Mouse (Mus musculus) left cerebral cortex, postnatal 10 days (tissue): ENCODE measurements at regions not wholly inside any gene's neighbourhood (a gene's known extent, or its start where the extent isn't known, plus 50 kb on each side); places are given as distances from the start of the nearest gene placed in this dataset.
A peak's percentile ranks its signal among the peaks of the same experiment; 100 is the strongest.

Experiments used
- DNase-seq, 2 experiments: peaks; one replicate each; pipeline ENCODE4 v3.0.0; 2021 to 2022; ENCODE audit warnings: low spot score in 2 of 2, mixed read lengths in 1 of 2; ENCODE audit errors: extremely low spot score in 1 of 2
- intact Hi-C: fragments of 180-260 bp; cut with DNase I; formaldehyde crosslinking; loops from one replicate; pipeline ENCODE4 v1.15.1; 2025

GRCm38 (mm10) chr6:7463896-7464295 lies 90.8 kb upstream of the Tac1 start:
- intact Hi-C loops, result no loop called here
- DNase-seq, result peak in 1 of 2 experiments; percentile 18

- no peak for DNase-seq
- intact Hi-C loops, result no loop called here
These were observed 90.3 kb upstream of the Tac1 start for GRCm38 (mm10) chr6:7464346-7464745.

- DNase-seq, result peak in 1 of 2 experiments; percentile 25
- intact Hi-C loops, result no loop called here
These were observed 82.2 kb upstream of the Tac1 start for GRCm38 (mm10) chr6:7472366-7473026.

GRCm38 (mm10) chr6:7473730-7474129 lies 80.9 kb upstream of the Tac1 start:
- intact Hi-C loops, result no loop called here
- DNase-seq, result no peak

- DNase-seq, result no peak
- intact Hi-C loops, result no loop called here
These were observed 77.8 kb upstream of the Tac1 start for GRCm38 (mm10) chr6:7476907-7477306.

GRCm38 (mm10) chr6:7494299-7494698 lies 60.4 kb upstream of the Tac1 start:
- DNase-seq, result no peak
- intact Hi-C loops, result no loop called here

- intact Hi-C loops, result no loop called here
These were observed 57.9 kb upstream of the Tac1 start for GRCm38 (mm10) chr6:7496766-7497165.

More at GRCm38 (mm10) chr6:7496766-7497165, 57.9 kb upstream of the Tac1 start:
- no peak for DNase-seq
